Mouse (Mus musculus): ENCODE results near the gene Pclo.

DNA sequence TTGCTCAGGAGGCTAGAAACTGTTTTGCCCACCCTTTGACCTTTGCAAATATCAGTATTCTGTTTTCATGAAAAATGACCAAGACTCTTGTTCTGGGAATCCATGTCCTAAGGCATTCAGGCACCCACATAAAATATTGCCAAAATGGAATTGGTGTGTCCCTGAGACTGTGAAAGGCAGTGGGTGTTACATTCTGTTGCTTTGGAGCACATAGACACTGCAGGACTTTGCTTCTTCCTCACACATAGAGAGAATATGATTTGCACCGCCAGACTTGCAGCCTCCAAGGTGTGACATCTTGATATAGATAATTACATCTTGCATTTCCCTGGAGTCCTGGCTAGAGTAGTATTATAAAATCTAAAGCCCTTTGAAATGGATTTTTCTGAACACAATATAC, 6.2 kb upstream of the Pclo start:
- no peak for TF ChIP-seq CTCF (IDR thresholded peaks at IDR 0.05; ENCODE audit: borderline replicate concordance, insufficient read depth, low read length)
- TF ChIP-seq POLR2A (IDR thresholded peaks at IDR 0.05; ENCODE audit: low read depth, low read length), result no peak

Measured in embryonic fibroblast, embryonic 13.5 days (primary cell).